Mouse (Mus musculus) testis, adult 2 months (tissue): ENCODE measurements around the gene Gm5861. TPM values are rescaled to one million over a fixed set of nuclear protein-coding genes. Genes with fewer than 3 reads are reported as not detected.
"Not testable (repeated sequence)": the region's sequence is repeated elsewhere in the genome, so short reads cannot be mapped to it uniquely, and the experiment has no call there.

ENCODE experiments used
- H3K27ac ChIP-seq: fragments of 200-500 bp; 2 replicates; pipeline ENCODE4 v1.5.1; 2012; ENCODE audit warnings: low read depth, low read length; ENCODE audit not compliant: control insufficient read depth, insufficient read depth
- H3K27me3 ChIP-seq: fragments of 200-500 bp; 2 replicates; pipeline ENCODE4 v1.6.1; 2012; ENCODE audit warnings: mild to moderate bottlenecking, low read length, moderate library complexity; ENCODE audit not compliant: control insufficient read depth, insufficient read depth
- H3K36me3 ChIP-seq: fragments of 200-500 bp; 2 replicates; pipeline ENCODE4 v1.6.1; 2012; ENCODE audit warnings: mild to moderate bottlenecking, low read length; ENCODE audit not compliant: control insufficient read depth, insufficient read depth
- H3K4me1 ChIP-seq: fragments of 200-500 bp; 2 replicates; pipeline ENCODE4 v1.6.1; 2012; ENCODE audit warnings: low read length; ENCODE audit not compliant: control insufficient read depth, insufficient read depth
- H3K4me3 ChIP-seq: fragments of 200-500 bp; 2 replicates; pipeline ENCODE4 v1.5.1; 2012; ENCODE audit warnings: low read depth, mild to moderate bottlenecking, low read length, moderate library complexity, mixed read lengths; ENCODE audit not compliant: control insufficient read depth
- polyA plus RNA-seq: library from polyadenylated mRNA; depleted of rRNA; stranded (reverse); fragments of >200 nt; gene quantifications from 2 replicates; pipeline ENCODE4 v1.2.3, GENCODE M21; 2012; rRNA removed

Gene Gm5861
- 8.4 and 8.9 TPM in 2 replicates for polyA plus RNA-seq

DNA sequence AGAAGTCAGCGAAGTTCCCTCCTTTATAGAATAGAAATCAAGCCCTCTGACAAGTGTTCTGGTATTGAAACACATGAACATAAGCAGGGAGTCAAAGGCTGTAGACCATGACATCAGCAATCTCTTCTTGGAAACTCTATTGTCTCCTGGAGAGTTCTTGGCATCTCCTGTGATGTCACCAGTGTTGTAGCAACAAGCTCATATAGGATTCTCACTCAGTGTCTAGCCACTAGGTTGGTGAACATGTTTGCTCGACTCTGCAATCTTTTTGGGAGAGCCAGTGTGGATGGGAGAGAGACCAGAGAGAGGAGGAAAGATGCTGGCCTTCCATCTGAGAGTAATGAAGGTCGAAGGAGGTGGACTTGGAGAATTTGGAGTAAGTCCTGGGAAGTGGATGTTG is at the start of gene Gm5861:
Gene Gm5861 (plus strand): TSS at position 301 of the 400 bp plus-strand sequence.
- H3K27me3 ChIP-seq, H3K4me1 ChIP-seq, H3K4me3 ChIP-seq, H3K36me3 ChIP-seq, H3K27ac ChIP-seq: not testable (repeated sequence)

DNA sequence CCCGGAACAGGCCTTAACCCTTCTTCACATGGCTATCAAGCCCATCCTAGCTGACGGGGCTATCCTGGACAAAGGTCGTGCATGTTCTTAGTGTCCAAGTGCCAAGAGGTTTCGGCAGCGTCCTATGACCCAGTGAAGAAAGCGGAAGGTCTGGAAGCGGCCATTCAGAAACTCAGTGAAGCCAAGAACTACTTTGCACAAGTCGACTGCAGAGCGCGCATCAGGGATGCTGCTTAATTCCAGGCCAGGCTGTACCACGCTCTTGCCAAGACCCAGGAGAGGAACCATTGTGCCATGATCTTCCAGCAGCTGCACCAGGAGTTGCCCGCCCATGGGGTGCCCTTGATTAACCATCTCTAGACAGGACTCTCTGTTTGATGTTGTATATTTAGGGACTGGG is 44.8 kb upstream of the Gm5861 start:
- not testable (repeated sequence) for H3K4me3 ChIP-seq, H3K36me3 ChIP-seq, H3K27me3 ChIP-seq, H3K27ac ChIP-seq, H3K4me1 ChIP-seq

Other genes with a start within 250 kb of the Gm5861 start
- gene Gm8871, start 235.3 kb upstream of the Gm5861 start, polyA plus RNA-seq, result 3.1 and 6.2 TPM in 2 replicates
- 31.5 and 34.9 TPM in 2 replicates for gene Gm8857, start 235.3 kb upstream of the Gm5861 start, polyA plus RNA-seq
- gene Gm8879, start 55.4 kb upstream of the Gm5861 start, polyA plus RNA-seq, result 12.0 and 13.6 TPM in 2 replicates
- 5.2 and 8.1 TPM in 2 replicates for gene Gm8890, start 73.0 kb downstream of the Gm5861 start, polyA plus RNA-seq
- 17.2 TPM in 2 replicates for gene Speer1, start 158.4 kb downstream of the Gm5861 start, polyA plus RNA-seq
- 7.5 and 8.5 TPM in 2 replicates for gene Gm8897, start 233.3 kb downstream of the Gm5861 start, polyA plus RNA-seq